Mouse (Mus musculus): Measurements from ENCODE around the gene Tanc1. TPM values are rescaled to one million over a fixed set of nuclear protein-coding genes. Genes with fewer than 3 reads are reported as not detected.

The Tanc1 gene
- polyA plus RNA-seq, 1 experiment, result 7.2 TPM

DNA sequence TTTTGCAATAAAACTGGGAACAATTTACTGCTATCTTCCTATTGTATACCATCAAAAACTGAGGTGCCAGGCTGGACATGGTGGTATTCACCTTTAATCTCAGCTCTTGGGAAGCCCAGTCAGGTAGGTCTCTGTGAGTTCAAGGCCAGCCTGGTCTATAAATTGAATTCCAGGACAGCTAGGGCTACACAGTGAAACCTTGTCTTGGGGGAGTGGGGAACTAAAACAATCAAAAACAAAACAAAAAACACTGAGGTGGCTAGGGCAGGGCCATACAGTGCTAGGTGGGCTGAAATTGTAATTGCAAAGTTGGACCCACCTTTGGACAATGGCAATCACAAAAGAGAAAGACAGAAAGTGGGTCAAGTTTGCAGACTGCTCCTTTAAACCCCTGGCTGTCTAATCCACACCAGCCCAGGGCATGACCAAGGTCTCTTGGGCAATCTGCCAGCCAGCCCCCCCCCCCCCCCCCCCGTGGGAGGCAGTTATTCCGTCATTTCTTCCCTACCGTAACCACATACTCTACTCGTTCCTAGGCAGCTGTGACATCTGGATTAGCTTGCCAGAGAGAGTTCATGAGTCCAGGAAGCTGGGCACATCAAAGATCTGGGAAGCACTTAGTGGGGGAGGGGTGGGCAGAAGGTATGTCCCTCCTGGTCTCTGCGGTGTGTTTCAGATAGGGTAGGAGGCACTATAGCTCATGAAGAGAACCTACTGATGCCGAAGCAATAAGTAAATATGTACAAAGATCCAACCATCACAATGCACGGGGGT, 12.3 kb upstream of the Tanc1 start:
- Histone ChIP-seq H3K27me3 (ENCODE audit: control insufficient read depth, insufficient read depth, low read length) (no peaks in the 10 kb centered on the region), H3K4me1 (ENCODE audit: control insufficient read depth, insufficient read depth, insufficient read length, low read length) (peaks cover 12% of the 10 kb centered on the region), H3K27ac (ENCODE audit: insufficient read depth, low read depth, low read length) (peak overlapping the region; percentile 31; the same call in 1 of the 2 replicates), H3K36me3 (ENCODE audit: control insufficient read depth, insufficient read depth, low read length) (no peaks in the 10 kb centered on the region), H3K4me3 (ENCODE audit: low read depth, low read length) (no peak overlapping the region)
- no peak for TF ChIP-seq CTCF (IDR thresholded peaks at IDR 0.05; ENCODE audit: extremely low read depth, insufficient read length, insufficient replicate concordance, low read depth, low read length)
- no peak for TF ChIP-seq POLR2A (IDR thresholded peaks at IDR 0.05; ENCODE audit: low read depth, low read length)
- WGBS, result 6% methylated on average over 7 of the region's 7 CpGs

DNA sequence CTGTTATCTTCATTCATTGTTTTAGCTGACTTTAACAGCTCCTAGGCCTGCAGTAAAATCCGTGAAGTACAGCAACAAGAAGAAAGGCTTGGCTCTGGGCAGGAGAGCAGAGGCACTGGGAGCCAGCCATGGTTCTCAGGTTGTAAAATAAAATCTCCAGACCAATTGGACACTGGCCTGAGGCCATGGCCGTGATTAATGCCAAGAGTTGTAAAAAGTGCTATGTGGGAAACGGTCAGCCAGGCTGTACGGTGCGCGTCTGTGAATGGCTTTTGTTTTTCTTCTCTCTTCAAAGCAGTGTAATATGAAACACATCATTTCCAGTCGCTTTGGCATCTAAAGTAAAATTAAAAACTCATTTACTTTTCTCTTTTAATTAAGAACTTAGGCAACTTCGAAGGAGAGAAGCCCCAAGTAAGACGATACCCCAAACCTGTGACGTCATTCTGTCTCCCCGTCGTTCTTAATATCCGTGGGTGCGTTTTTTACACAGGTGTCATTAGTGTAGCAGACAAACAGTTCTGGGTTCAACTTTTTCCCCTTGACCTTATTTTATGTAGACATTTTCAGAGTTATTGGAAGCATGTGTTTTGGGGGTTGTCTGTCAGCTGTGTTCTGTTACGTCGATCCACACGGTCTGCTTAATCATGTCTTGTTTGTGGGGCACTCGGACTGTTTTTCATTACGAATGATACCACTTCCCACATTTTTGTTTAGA, 11.6 kb upstream of the Tanc1 start:
- Histone ChIP-seq H3K4me3 (ENCODE audit: low read depth, low read length) (no peak overlapping the region), H3K27me3 (ENCODE audit: control insufficient read depth, insufficient read depth, low read length) (no peaks in the 10 kb centered on the region), H3K4me1 (ENCODE audit: control insufficient read depth, insufficient read depth, insufficient read length, low read length) (peaks cover 12% of the 10 kb centered on the region), H3K36me3 (ENCODE audit: control insufficient read depth, insufficient read depth, low read length) (no peaks in the 10 kb centered on the region), H3K27ac (ENCODE audit: insufficient read depth, low read depth, low read length) (0 out of 2 replicates have a peak overlapping the region, but pooled peaks have one; percentile 31)
- TF ChIP-seq CTCF (IDR thresholded peaks at IDR 0.05; ENCODE audit: extremely low read depth, insufficient read length, insufficient replicate concordance, low read depth, low read length) (no peak), POLR2A (IDR thresholded peaks at IDR 0.05; ENCODE audit: low read depth, low read length) (no peak)
- 47% methylated on average over 19 of the region's 19 CpGs for WGBS

DNA sequence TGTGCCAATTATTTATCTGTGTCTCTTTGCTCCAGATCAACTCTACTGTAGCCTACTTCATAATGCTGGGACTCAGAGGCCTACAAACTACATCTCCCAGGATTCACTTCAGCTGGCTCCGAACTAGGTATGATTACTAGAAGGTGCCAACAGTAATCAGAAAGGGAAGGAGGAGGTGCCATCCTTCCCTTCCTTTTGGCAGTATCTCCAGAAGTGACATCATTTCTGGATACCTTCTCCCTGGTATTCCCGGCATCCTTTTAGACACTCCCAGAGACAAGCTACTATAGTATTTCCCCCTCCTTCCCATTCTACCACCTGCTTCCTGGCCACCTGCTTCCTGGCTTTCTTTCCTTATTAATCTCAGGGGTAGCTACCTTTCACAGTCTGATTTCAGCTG, 10.9 kb upstream of the Tanc1 start:
- no peak overlapping the region for H3K4me3 ChIP-seq (ENCODE audit: low read depth, low read length)
- WGBS, result 21% methylated on average over 2 of the region's 2 CpGs
- H3K27me3 ChIP-seq (ENCODE audit: control insufficient read depth, insufficient read depth, low read length), result no peaks in the 10 kb centered on the region
- peaks cover 12% of the 10 kb centered on the region for H3K4me1 ChIP-seq (ENCODE audit: control insufficient read depth, insufficient read depth, insufficient read length, low read length)
- H3K36me3 ChIP-seq (ENCODE audit: control insufficient read depth, insufficient read depth, low read length), result no peaks in the 10 kb centered on the region
- no peak overlapping the region for H3K27ac ChIP-seq (ENCODE audit: insufficient read depth, low read depth, low read length)
- TF ChIP-seq CTCF (IDR thresholded peaks at IDR 0.05; ENCODE audit: extremely low read depth, insufficient read length, insufficient replicate concordance, low read depth, low read length) (no peak), POLR2A (IDR thresholded peaks at IDR 0.05; ENCODE audit: low read depth, low read length) (no peak)

DNA sequence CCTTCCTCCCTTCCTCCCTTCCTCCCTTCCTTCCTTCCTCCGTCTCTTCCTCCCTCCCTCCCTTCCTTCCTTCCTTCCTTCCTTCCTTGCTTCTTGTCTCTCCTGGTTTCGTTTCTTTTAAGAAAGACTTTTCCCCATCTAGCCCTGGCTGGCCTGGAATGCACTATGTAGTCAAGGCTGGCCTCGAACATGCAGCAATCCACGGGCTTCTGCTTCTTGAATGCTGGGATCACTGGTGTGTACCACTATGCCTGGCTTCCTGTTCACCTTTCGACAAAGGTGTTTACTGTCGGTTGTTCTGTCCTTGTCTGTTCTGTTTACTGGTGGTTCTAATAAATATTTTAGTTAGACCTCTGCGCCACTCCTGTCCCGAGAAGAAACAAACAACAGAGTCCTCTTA, 10.4 kb upstream of the Tanc1 start:
- Histone ChIP-seq H3K27me3 (ENCODE audit: control insufficient read depth, insufficient read depth, low read length) (no peaks in the 10 kb centered on the region), H3K4me3 (ENCODE audit: low read depth, low read length) (no peak overlapping the region), H3K4me1 (ENCODE audit: control insufficient read depth, insufficient read depth, insufficient read length, low read length) (peaks cover 12% of the 10 kb centered on the region), H3K27ac (ENCODE audit: insufficient read depth, low read depth, low read length) (no peak overlapping the region), H3K36me3 (ENCODE audit: control insufficient read depth, insufficient read depth, low read length) (no peaks in the 10 kb centered on the region)
- 84% methylated on average over 8 of the region's 8 CpGs for WGBS
- no peak for TF ChIP-seq CTCF (IDR thresholded peaks at IDR 0.05; ENCODE audit: extremely low read depth, insufficient read length, insufficient replicate concordance, low read depth, low read length)

DNA sequence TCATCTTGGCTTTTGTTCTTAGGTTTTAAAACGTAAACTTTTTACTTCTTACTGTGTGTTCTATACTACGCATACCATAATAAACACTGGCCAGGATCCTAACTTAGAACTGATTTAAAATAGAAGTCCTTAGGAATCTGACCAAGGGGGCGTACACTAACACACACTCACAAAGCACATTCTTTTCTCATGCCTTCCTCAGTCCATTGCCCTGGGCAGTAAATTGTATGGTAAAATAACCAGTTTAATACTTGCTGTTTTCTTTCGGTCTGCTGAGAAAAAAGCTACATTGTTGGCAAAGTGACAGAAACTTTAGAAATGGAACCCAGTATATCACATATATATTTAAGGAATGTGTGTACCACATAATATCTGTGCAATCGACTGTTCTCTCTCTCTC, 2.9 kb upstream of the Tanc1 start:
- WGBS, result 75% methylated on average over 5 of the region's 5 CpGs
- Histone ChIP-seq H3K27ac (ENCODE audit: insufficient read depth, low read depth, low read length) (no peak overlapping the region), H3K27me3 (ENCODE audit: control insufficient read depth, insufficient read depth, low read length) (no peaks in the 10 kb centered on the region), H3K36me3 (ENCODE audit: control insufficient read depth, insufficient read depth, low read length) (no peaks in the 10 kb centered on the region), H3K4me1 (ENCODE audit: control insufficient read depth, insufficient read depth, insufficient read length, low read length) (peaks cover 2% of the 10 kb centered on the region; the same call in 1 of the 2 replicates), H3K4me3 (ENCODE audit: low read depth, low read length) (no peak overlapping the region)
- TF ChIP-seq POLR2A (IDR thresholded peaks at IDR 0.05; ENCODE audit: low read depth, low read length) (no peak), CTCF (IDR thresholded peaks at IDR 0.05; ENCODE audit: extremely low read depth, insufficient read length, insufficient replicate concordance, low read depth, low read length) (no peak)

DNA sequence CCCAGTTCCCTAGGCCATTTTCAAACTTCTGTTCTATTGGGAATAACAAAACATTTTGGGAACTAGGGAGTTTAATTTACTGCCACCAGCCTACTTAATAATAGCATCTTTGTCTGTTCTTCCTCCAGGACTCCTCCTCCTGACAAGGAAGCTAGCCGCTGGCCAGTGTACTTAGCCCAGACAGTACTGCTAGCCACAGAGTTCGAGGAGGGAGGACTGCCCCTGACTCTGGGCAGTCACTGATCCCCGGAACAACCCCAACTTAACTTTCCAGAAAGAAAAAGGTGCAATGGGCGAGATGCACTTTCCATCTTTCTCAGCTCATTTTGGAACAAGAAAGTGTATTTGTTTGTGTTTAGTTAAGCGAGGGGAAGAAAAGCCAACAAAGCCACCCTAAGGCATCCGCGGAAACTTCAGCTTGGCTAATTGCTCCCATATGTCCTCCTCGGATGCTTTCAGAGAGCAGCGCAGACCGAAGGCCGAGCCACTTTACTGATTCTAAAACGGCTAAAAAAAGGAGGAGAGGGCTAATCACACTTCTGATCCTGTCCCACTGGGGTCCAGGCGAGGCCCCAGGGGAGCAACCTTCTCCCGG, 529 bp upstream of the Tanc1 start:
- no peaks in the 10 kb centered on the region for H3K27me3 ChIP-seq (ENCODE audit: control insufficient read depth, insufficient read depth, low read length)
- WGBS, result 3% methylated on average over 14 of the region's 14 CpGs
- TF ChIP-seq CTCF (IDR thresholded peaks at IDR 0.05; ENCODE audit: extremely low read depth, insufficient read length, insufficient replicate concordance, low read depth, low read length) (no peak), POLR2A (IDR thresholded peaks at IDR 0.05; ENCODE audit: low read depth, low read length) (no peak)
- peak overlapping the region; percentile 72 for H3K27ac ChIP-seq (ENCODE audit: insufficient read depth, low read depth, low read length)
- H3K4me1 ChIP-seq (ENCODE audit: control insufficient read depth, insufficient read depth, insufficient read length, low read length), result peaks cover 6% of the 10 kb centered on the region; the same call in 1 of the 2 replicates
- H3K4me3 ChIP-seq (ENCODE audit: low read depth, low read length), result peak overlapping the region; percentile 99
- H3K36me3 ChIP-seq (ENCODE audit: control insufficient read depth, insufficient read depth, low read length), result no peaks in the 10 kb centered on the region

All from small intestine, adult 2 months (tissue).